Mouse (Mus musculus): Measurements from ENCODE around the gene Ntrk3. TPM values are rescaled to one million over a fixed set of nuclear protein-coding genes. Genes with fewer than 3 reads are reported as not detected.

The Ntrk3 gene
- polyA plus RNA-seq, 1 experiment from 2014 or later, result 16.4 TPM

DNA sequence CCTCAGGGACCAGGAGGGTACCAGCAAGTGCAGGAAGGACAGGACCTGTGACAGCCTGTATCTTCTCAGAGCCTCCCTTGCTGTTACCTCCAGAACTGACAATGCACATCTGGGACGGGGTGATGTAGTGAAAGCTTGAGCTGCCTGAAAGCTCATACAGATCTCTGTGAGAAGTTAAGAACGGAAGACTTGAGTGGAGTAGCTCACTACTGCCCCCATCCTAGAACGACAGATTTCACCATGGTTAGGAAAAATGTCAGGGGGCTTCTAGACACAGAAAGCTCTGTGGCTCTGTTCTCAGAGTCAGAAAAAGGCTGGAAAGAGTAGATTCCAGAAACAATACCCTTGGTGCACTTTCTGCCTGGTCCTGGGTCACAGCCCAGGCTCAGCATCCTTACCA, 153.3 kb downstream of the Ntrk3 start:
- peak; percentile 47 for DNase-seq (ENCODE audit: low spot score)
- Histone ChIP-seq H3K27ac (ENCODE audit: low read depth, low read length) (no peak overlapping the region), H3K27me3 (replicated peaks; ENCODE audit: control insufficient read depth, insufficient read depth, low read length) (no peaks in the 10 kb centered on the region), H3K9me3 (replicated peaks; ENCODE audit: control insufficient read depth, low read length) (no peaks in the 10 kb centered on the region), H3K4me2 (ENCODE audit: low read length) (no peak overlapping the region), H3K36me3 (ENCODE audit: control insufficient read depth, insufficient read depth, low read length) (no peaks in the 10 kb centered on the region), H3K4me3 (ENCODE audit: low read depth, low read length) (no peak overlapping the region), H3K9ac (ENCODE audit: low read length) (no peak overlapping the region), H3K4me1 (ENCODE audit: control insufficient read depth, insufficient read depth, low read length) (peaks cover 3% of the 10 kb centered on the region; the same call in 1 of the 2 replicates)
- ATAC-seq, result no peak
- whole genome bisulfite sequencing, result 11% methylated on average over 3 of the region's 3 CpGs

DNA sequence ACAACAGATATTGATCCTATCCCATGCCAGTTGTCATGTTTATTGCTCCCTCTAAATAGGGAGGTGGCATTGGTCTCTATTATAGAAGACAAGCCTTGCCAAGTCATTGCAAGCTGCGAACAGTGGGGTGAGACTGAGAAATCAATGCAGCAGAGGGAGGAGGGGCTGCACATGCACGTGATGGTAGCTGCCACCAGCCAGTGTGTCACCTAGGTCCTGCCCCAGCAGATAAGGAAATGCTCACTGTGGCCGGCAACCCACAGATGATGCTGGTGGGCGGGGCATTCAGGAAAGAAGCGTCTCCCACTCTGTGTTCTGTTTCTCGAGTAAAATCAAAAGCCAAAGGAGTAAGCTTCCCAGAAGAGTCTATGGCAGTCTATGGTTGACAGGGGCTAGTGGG, 154.1 kb downstream of the Ntrk3 start:
- WGBS, result 68% methylated on average over 6 of the region's 6 CpGs
- Histone ChIP-seq H3K27me3 (replicated peaks; ENCODE audit: control insufficient read depth, insufficient read depth, low read length) (no peaks in the 10 kb centered on the region), H3K4me2 (ENCODE audit: low read length) (no peak overlapping the region), H3K27ac (ENCODE audit: low read depth, low read length) (no peak overlapping the region), H3K4me1 (ENCODE audit: control insufficient read depth, insufficient read depth, low read length) (peaks cover 10% of the 10 kb centered on the region; the same call in 1 of the 2 replicates), H3K9ac (ENCODE audit: low read length) (no peak overlapping the region), H3K9me3 (replicated peaks; ENCODE audit: control insufficient read depth, low read length) (no peaks in the 10 kb centered on the region), H3K4me3 (ENCODE audit: low read depth, low read length) (no peak overlapping the region), H3K36me3 (ENCODE audit: control insufficient read depth, insufficient read depth, low read length) (no peaks in the 10 kb centered on the region)
- no peak for ATAC-seq
- no peak for DNase-seq (ENCODE audit: low spot score)

GRCm38 (mm10) chr7:78581341-78581740, 156.5 kb downstream of the Ntrk3 start:
- no peaks in the 10 kb centered on the region for H3K27me3 ChIP-seq (replicated peaks; ENCODE audit: control insufficient read depth, insufficient read depth, low read length)

GRCm38 (mm10) chr7:78579461-78580234, 158.2 kb downstream of the Ntrk3 start:
- Histone ChIP-seq H3K27ac (ENCODE audit: low read depth, low read length) (0 out of 2 replicates have a peak overlapping the region, but pooled peaks have one; percentile 91), H3K4me3 (ENCODE audit: low read depth, low read length) (peak overlapping the region; percentile 63), H3K4me2 (ENCODE audit: low read length) (peak overlapping the region; percentile 87), H3K4me1 (ENCODE audit: control insufficient read depth, insufficient read depth, low read length) (peaks cover 26% of the 10 kb centered on the region), H3K27me3 (replicated peaks; ENCODE audit: control insufficient read depth, insufficient read depth, low read length) (0 out of 2 replicates have a peak, but pooled peaks cover 2% of the 10 kb centered on the region), H3K9me3 (replicated peaks; ENCODE audit: control insufficient read depth, low read length) (no peaks in the 10 kb centered on the region), H3K36me3 (ENCODE audit: control insufficient read depth, insufficient read depth, low read length) (no peaks in the 10 kb centered on the region), H3K9ac (ENCODE audit: low read length) (peak overlapping the region; percentile 82)
- WGBS, result 3% methylated on average over 13 of the region's 13 CpGs
- peak; percentile 64 for DNase-seq (ENCODE audit: low spot score)
- ATAC-seq, result no peak

More at GRCm38 (mm10) chr7:78581341-78581740, 156.5 kb downstream of the Ntrk3 start:
- DNase-seq (ENCODE audit: low spot score) (no peak), ATAC-seq (no peak)
- no peak overlapping the region for H3K4me2 ChIP-seq (ENCODE audit: low read length)
- H3K36me3 ChIP-seq (ENCODE audit: control insufficient read depth, insufficient read depth, low read length), result no peaks in the 10 kb centered on the region
- no peak overlapping the region for H3K27ac ChIP-seq (ENCODE audit: low read depth, low read length)
- WGBS, result 50% methylated on average over 1 of the region's 1 CpGs
- no peak overlapping the region for H3K9ac ChIP-seq (ENCODE audit: low read length)
- H3K4me1 ChIP-seq (ENCODE audit: control insufficient read depth, insufficient read depth, low read length), result peaks cover 12% of the 10 kb centered on the region
- H3K4me3 ChIP-seq (ENCODE audit: low read depth, low read length), result no peak overlapping the region
- H3K9me3 ChIP-seq (replicated peaks; ENCODE audit: control insufficient read depth, low read length), result no peaks in the 10 kb centered on the region

- H3K4me2 ChIP-seq (ENCODE audit: low read length), result peak overlapping the region; percentile 87
- H3K9ac ChIP-seq (ENCODE audit: low read length), result peak overlapping the region; percentile 82
- peak overlapping the region; percentile 91 for H3K27ac ChIP-seq (ENCODE audit: low read depth, low read length)
- no peaks in the 10 kb centered on the region for H3K36me3 ChIP-seq (ENCODE audit: control insufficient read depth, insufficient read depth, low read length)
- H3K4me3 ChIP-seq (ENCODE audit: low read depth, low read length), result peak overlapping the region; percentile 63
- ATAC-seq (peak; percentile 50), DNase-seq (ENCODE audit: low spot score) (peak; percentile 56)
- 0 out of 2 replicates have a peak, but pooled peaks cover 2% of the 10 kb centered on the region for H3K27me3 ChIP-seq (replicated peaks; ENCODE audit: control insufficient read depth, insufficient read depth, low read length)
- under 1% methylated on average over 46 of the region's 66 CpGs for WGBS
- H3K4me1 ChIP-seq (ENCODE audit: control insufficient read depth, insufficient read depth, low read length), result peaks cover 26% of the 10 kb centered on the region
- no peaks in the 10 kb centered on the region for H3K9me3 ChIP-seq (replicated peaks; ENCODE audit: control insufficient read depth, low read length)
Observed at GRCm38 (mm10) chr7:78578461-78579359, 159.1 kb downstream of the Ntrk3 start.

GRCm38 (mm10) chr7:78578111-78578460, 159.7 kb downstream of the Ntrk3 start:
- Histone ChIP-seq H3K36me3 (ENCODE audit: control insufficient read depth, insufficient read depth, low read length) (no peaks in the 10 kb centered on the region), H3K9ac (ENCODE audit: low read length) (peak overlapping the region; percentile 82), H3K4me2 (ENCODE audit: low read length) (peak overlapping the region; percentile 87), H3K27ac (ENCODE audit: low read depth, low read length) (peak overlapping the region; percentile 91), H3K4me3 (ENCODE audit: low read depth, low read length) (peak overlapping the region; percentile 63), H3K27me3 (replicated peaks; ENCODE audit: control insufficient read depth, insufficient read depth, low read length) (0 out of 2 replicates have a peak, but pooled peaks cover 2% of the 10 kb centered on the region), H3K4me1 (ENCODE audit: control insufficient read depth, insufficient read depth, low read length) (peaks cover 26% of the 10 kb centered on the region), H3K9me3 (replicated peaks; ENCODE audit: control insufficient read depth, low read length) (no peaks in the 10 kb centered on the region)
- ATAC-seq, result peak; percentile 64
- DNase-seq (ENCODE audit: low spot score), result peak; percentile 83
- 0% methylated on average over 20 of the region's 23 CpGs for WGBS

DNA sequence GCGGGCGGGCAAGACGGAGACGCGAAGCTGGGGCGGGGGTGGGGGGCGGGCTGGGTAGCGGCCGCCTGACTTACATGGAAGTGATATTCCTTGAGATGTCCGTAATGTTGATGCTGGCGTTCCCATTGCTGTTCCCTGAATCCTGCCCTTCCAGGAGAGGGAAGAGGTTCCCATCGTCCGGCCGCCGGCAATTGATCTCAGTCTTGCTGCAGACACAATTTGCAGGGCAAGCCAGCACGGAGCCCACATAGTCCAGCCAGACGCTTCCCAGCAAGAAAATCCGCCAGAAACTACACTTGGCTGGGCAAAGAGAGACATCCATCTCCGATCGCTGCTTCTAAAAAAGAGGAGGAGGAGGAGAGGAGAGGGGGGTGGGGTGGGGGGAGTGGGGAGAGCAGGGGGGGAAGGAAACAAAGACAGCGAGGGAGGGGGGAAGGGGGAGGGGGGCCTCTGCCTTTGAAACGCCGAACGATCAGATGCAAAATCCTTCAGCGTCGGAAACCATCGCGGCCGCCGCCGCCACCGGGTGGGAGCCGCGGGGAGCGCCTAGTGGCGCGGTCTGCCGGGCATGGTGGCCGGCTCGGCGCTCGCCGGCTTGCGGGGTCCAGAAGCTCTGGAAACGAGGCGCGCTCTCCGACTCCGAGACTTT, 160.2 kb downstream of the Ntrk3 start:
- H3K9me3 ChIP-seq (replicated peaks; ENCODE audit: control insufficient read depth, low read length), result no peaks in the 10 kb centered on the region
- 0 out of 2 replicates have a peak, but pooled peaks cover 2% of the 10 kb centered on the region for H3K27me3 ChIP-seq (replicated peaks; ENCODE audit: control insufficient read depth, insufficient read depth, low read length)
- peak overlapping the region; percentile 91 for H3K27ac ChIP-seq (ENCODE audit: low read depth, low read length)
- under 1% methylated on average over 48 of the region's 49 CpGs for WGBS
- peak overlapping the region; percentile 63 for H3K4me3 ChIP-seq (ENCODE audit: low read depth, low read length)
- peak; percentile 67 for ATAC-seq
- DNase-seq (ENCODE audit: low spot score), result peak; percentile 75
- peak overlapping the region; percentile 87 for H3K4me2 ChIP-seq (ENCODE audit: low read length)
- peaks cover 26% of the 10 kb centered on the region for H3K4me1 ChIP-seq (ENCODE audit: control insufficient read depth, insufficient read depth, low read length)
- H3K36me3 ChIP-seq (ENCODE audit: control insufficient read depth, insufficient read depth, low read length), result no peaks in the 10 kb centered on the region
- peak overlapping the region; percentile 82 for H3K9ac ChIP-seq (ENCODE audit: low read length)

DNA sequence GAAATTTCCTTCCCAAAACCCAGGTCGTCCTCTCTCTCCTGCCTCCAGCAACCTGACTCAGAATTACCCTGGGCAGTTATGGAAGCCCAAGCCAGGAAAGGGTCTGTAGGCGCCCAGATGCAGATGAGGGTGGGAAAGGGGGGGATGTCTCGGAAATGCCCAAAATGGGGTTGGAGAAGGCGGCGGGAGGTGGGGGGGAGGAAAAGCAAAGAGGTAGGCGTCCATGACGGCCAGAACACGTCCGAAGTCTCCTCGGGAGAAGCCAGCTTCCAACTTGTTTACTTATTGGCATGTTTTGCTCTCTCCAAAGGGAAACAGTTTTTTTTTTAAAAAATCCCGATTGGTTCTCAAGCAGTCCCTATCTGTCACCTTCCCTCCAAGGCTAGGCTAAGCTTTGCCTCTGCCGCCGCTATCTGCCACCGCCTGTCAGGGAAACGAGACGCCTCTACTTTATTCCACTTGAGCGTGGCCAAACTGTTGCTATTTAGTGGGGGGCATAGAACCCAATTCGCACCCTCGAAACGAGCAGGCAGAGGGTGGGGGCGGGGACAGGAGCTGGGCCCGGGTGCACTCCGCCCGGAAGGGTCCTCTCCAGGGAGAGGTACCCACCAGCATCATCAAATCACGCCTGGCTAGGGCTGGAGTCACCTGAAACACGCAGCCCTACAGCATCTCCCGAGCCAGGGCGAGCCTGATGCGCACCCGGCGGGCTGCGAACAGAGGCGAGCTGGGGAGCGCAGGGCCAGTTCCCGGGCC, 160.9 kb downstream of the Ntrk3 start:
- Histone ChIP-seq H3K4me1 (ENCODE audit: control insufficient read depth, insufficient read depth, low read length) (peaks cover 26% of the 10 kb centered on the region), H3K9me3 (replicated peaks; ENCODE audit: control insufficient read depth, low read length) (no peaks in the 10 kb centered on the region), H3K27ac (ENCODE audit: low read depth, low read length) (peak overlapping the region; percentile 91), H3K36me3 (ENCODE audit: control insufficient read depth, insufficient read depth, low read length) (no peaks in the 10 kb centered on the region), H3K27me3 (replicated peaks; ENCODE audit: control insufficient read depth, insufficient read depth, low read length) (0 out of 2 replicates have a peak, but pooled peaks cover 2% of the 10 kb centered on the region), H3K4me2 (ENCODE audit: low read length) (peak overlapping the region; percentile 87), H3K4me3 (ENCODE audit: low read depth, low read length) (peak overlapping the region; percentile 63), H3K9ac (ENCODE audit: low read length) (peak overlapping the region; percentile 82)
- ATAC-seq, result peak; percentile 60
- DNase-seq (ENCODE audit: low spot score), result peak; percentile 62
- under 1% methylated on average over 35 of the region's 35 CpGs for WGBS
